In genomic region chr17:31326220-31326852, GRCm38 (mm10) we compare ENCODE assay signal across 12 mouse cellular contexts. TPM values are rescaled to one million over a fixed set of nuclear protein-coding genes. Genes with fewer than 3 reads are reported as not detected.
A peak's percentile ranks its signal among the peaks of the same experiment; 100 is the strongest.
DNase-seq lines count a peak whose midpoint lies in the region; ATAC-seq and TF ChIP-seq lines count a peak whose summit lies in the region.
"Had no signal": no experiment of that assay in that cellular context is flagged by ENCODE, and none has a peak within 500 bp of the region (broad histone marks: within the 10 kb centered on the region; RNA-seq: fewer than 3 reads in every experiment).

No protein-coding gene starts in this region.

- TF ChIP-seq POLR2A in myocyte (IDR thresholded peaks at IDR 0.05; ENCODE audit: insufficient read length, low read depth) = no peak

- no peaks in the 10 kb centered on the region for H3K9me3 ChIP-seq in forebrain, embryonic 15.5 days
- no peaks in the 10 kb centered on the region for H3K9me3 ChIP-seq in forebrain, embryonic 16.5 days (ENCODE audit: control insufficient read depth, low read length)
- H3K9me3 ChIP-seq in embryonic facial prominence, embryonic 10.5 days = 0 out of 2 replicates have a peak, but pooled peaks cover 2% of the 10 kb centered on the region
- H3K9me3 ChIP-seq: embryonic facial prominence, embryonic 15.5 days; hindbrain, embryonic 15.5 days had no signal

- 0 out of 2 replicates have a peak overlapping the region, but pooled peaks have one; percentile 5 for H3K27ac ChIP-seq in forebrain, embryonic 15.5 days (replicated peaks)
- H3K27ac ChIP-seq in forebrain, embryonic 16.5 days (ENCODE audit: low read length) = no peak overlapping the region
- H3K27ac ChIP-seq in embryonic facial prominence, embryonic 10.5 days (replicated peaks) = no peak overlapping the region
- H3K27ac ChIP-seq: embryonic facial prominence, embryonic 15.5 days; liver, embryonic 14.5 days had no signal

- H3K4me1 ChIP-seq in forebrain, embryonic 15.5 days = peaks cover 9% of the 10 kb centered on the region; the same call in 1 of the 2 replicates
- H3K4me1 ChIP-seq in forebrain, embryonic 16.5 days (replicated peaks; ENCODE audit: control insufficient read depth, insufficient read depth, low read length) = peaks cover 4% of the 10 kb centered on the region; the same call in 1 of the 2 replicates
- peaks cover 14% of the 10 kb centered on the region for H3K4me1 ChIP-seq in embryonic facial prominence, embryonic 10.5 days
- H3K4me1 ChIP-seq: embryonic facial prominence, embryonic 15.5 days had no signal

- no peak overlapping the region for H3K4me3 ChIP-seq in forebrain, embryonic 15.5 days
- no peak overlapping the region for H3K4me3 ChIP-seq in forebrain, embryonic 16.5 days (replicated peaks; ENCODE audit: low read length)
- no peak overlapping the region for H3K4me3 ChIP-seq in myocyte
- no peak overlapping the region for H3K4me3 ChIP-seq in embryonic facial prominence, embryonic 10.5 days
- H3K4me3 ChIP-seq: embryonic facial prominence, embryonic 15.5 days; hindbrain, embryonic 15.5 days had no signal

- H3K79me2 ChIP-seq in myocyte (ENCODE audit: control insufficient read depth, insufficient read depth) = no peaks in the 10 kb centered on the region

- no peaks in the 10 kb centered on the region for H3K27me3 ChIP-seq in forebrain, embryonic 15.5 days
- no peaks in the 10 kb centered on the region for H3K27me3 ChIP-seq in forebrain, embryonic 16.5 days (replicated peaks; ENCODE audit: control insufficient read depth, insufficient read depth, low read length)
- no peaks in the 10 kb centered on the region for H3K27me3 ChIP-seq in myocyte (ENCODE audit: control insufficient read depth, insufficient read depth, insufficient read length)
- H3K27me3 ChIP-seq in embryonic facial prominence, embryonic 10.5 days (replicated peaks; ENCODE audit: low read depth, poor library complexity, severe bottlenecking) = no peaks in the 10 kb centered on the region
- H3K27me3 ChIP-seq: embryonic facial prominence, embryonic 15.5 days; hindbrain, embryonic 15.5 days had no signal

- no peak overlapping the region for H3ac ChIP-seq in myocyte (ENCODE audit: control insufficient read depth, insufficient read length)

- no peak for ATAC-seq in forebrain, embryonic 15.5 days (replicated peaks)
- no peak for ATAC-seq in forebrain, embryonic 16.5 days
- ATAC-seq in hematopoietic stem cell, adult 5-6 weeks (replicated peaks in 1 of 2; ENCODE audit: insufficient read depth in 1 of 2, low FRiP score in 2 of 2, low TSS enrichment in 1 of 2, low read depth in 1 of 2, poor library complexity in 2 of 2, severe bottlenecking in 2 of 2) = peak; percentile 42 to 43; a peak in 3 of 4 replicates

- no peak overlapping the region for H3K9ac ChIP-seq in forebrain, embryonic 15.5 days (replicated peaks)
- H3K9ac ChIP-seq in forebrain, embryonic 16.5 days (replicated peaks; ENCODE audit: low read depth, low read length) = no peak overlapping the region
- H3K9ac ChIP-seq: embryonic facial prominence, embryonic 15.5 days; hindbrain, embryonic 15.5 days; liver, embryonic 14.5 days had no signal

- no peak overlapping the region for H3K4me2 ChIP-seq in forebrain, embryonic 15.5 days (replicated peaks)
- H3K4me2 ChIP-seq in forebrain, embryonic 16.5 days (ENCODE audit: low read length) = no peak overlapping the region
- peak overlapping the region; percentile 66 for H3K4me2 ChIP-seq in myocyte (ENCODE audit: low read depth)
- H3K4me2 ChIP-seq: embryonic facial prominence, embryonic 15.5 days; hindbrain, embryonic 15.5 days had no signal

- 45% methylated on average over 9 of the region's 9 CpGs for WGBS in forebrain, embryonic 15.5 days
- WGBS in forebrain, embryonic 16.5 days = 48% methylated on average over 9 of the region's 9 CpGs
- 42% methylated on average over 9 of the region's 9 CpGs for WGBS in embryonic facial prominence, embryonic 10.5 days

- DNase-seq in CD4-positive helper T cell, adult 2 months (ENCODE audit: low read depth, low spot score) = peak; percentile 76
- DNase-seq in adrenal gland, adult (ENCODE audit: inconsistent age in 2 of 2, low spot score in 1 of 2) = no peak
- no peak for DNase-seq in layer of hippocampus, adult 18-20 months (ENCODE audit: low spot score in 2 of 2)
- DNase-seq in embryonic facial prominence, embryonic 10.5 days (ENCODE audit: low spot score) = no peak
- DNase-seq: cerebellum, adult 8-10 months had no signal

- no peaks in the 10 kb centered on the region for H3K36me3 ChIP-seq in forebrain, embryonic 15.5 days
- H3K36me3 ChIP-seq in forebrain, embryonic 16.5 days (ENCODE audit: control insufficient read depth, insufficient read depth) = peaks cover 3% of the 10 kb centered on the region; the same call in 1 of the 2 replicates
- H3K36me3 ChIP-seq in myocyte (ENCODE audit: control insufficient read depth, insufficient read depth) = no peaks in the 10 kb centered on the region
- H3K36me3 ChIP-seq in embryonic facial prominence, embryonic 10.5 days (replicated peaks) = no peaks in the 10 kb centered on the region
- H3K36me3 ChIP-seq: embryonic facial prominence, embryonic 15.5 days; hindbrain, embryonic 15.5 days had no signal

TF ChIP-seq in myocyte, 11 proteins besides CTCF, POLR2A, EP300 and RAD21:
- TF ChIP-seq MYOD1 (IDR thresholded peaks at IDR 0.05; ENCODE audit: control insufficient read depth in 1 of 3, insufficient read length in 2 of 3, low read depth in 2 of 3) (no peak), MAX (IDR thresholded peaks at IDR 0.05; ENCODE audit: low read depth) (no peak), TCF3 (IDR thresholded peaks at IDR 0.05; ENCODE audit: insufficient read length, low read depth) (no peak), CEBPB (IDR thresholded peaks at IDR 0.05; ENCODE audit: insufficient read depth, poor library complexity, severe bottlenecking) (no peak), MYOG (IDR thresholded peaks at IDR 0.05; ENCODE audit: control insufficient read depth in 1 of 3, insufficient read depth in 1 of 3, insufficient read length in 2 of 3, low read depth in 2 of 3) (no peak), USF1 (IDR thresholded peaks at IDR 0.05; ENCODE audit: low read depth) (no peak)

RNA-seq across cellular contexts. Expression of gene Slc37a1, which starts 39.7 kb away (rescaled TPM):
- polyA plus RNA-seq in forebrain, embryonic 15.5 days (2015; fragmentation: Nextera tagmentation; extraction: Ambion mirVana) = 12.5 and 14.9 TPM in 2 replicates
- 9.9 and 14.2 TPM in 2 replicates for polyA plus RNA-seq in forebrain, embryonic 16.5 days (2015; fragmentation: Nextera tagmentation; extraction: Ambion mirVana)
- 12.0 and 44.0 TPM in 2 replicates for total RNA-seq in hematopoietic stem cell, adult 5-6 weeks (2017)
- 0.12 TPM for polyA plus RNA-seq in myocyte (2012; fragmentation: generic; extraction: Trizol)
- 1 to 10 TPM; 6.2 to 6.3 TPM for total RNA-seq in layer of hippocampus, adult 18-20 months (2021)
- 5.3 and 7.7 TPM in 2 replicates for polyA plus RNA-seq in embryonic facial prominence, embryonic 10.5 days (2016; fragmentation: Nextera tagmentation; extraction: Ambion mirVana)

RNA-seq across cellular contexts. Expression of gene Rsph1, which starts 49.2 kb away (rescaled TPM):
- 4.0 and 6.7 TPM in 2 replicates for polyA plus RNA-seq in forebrain, embryonic 15.5 days (2015; fragmentation: Nextera tagmentation; extraction: Ambion mirVana)
- 3.7 and 4.5 TPM in 2 replicates for polyA plus RNA-seq in forebrain, embryonic 16.5 days (2015; fragmentation: Nextera tagmentation; extraction: Ambion mirVana)
- total RNA-seq in hematopoietic stem cell, adult 5-6 weeks (2017) = 0.69 and 2.9 TPM in 2 replicates
- 0.30 TPM for polyA plus RNA-seq in myocyte (2012; fragmentation: generic; extraction: Trizol)
- total RNA-seq in layer of hippocampus, adult 18-20 months (2021) = 10 to 100 TPM; 15.4 to 16.7 TPM
- 1.8 and 2.1 TPM in 2 replicates for polyA plus RNA-seq in embryonic facial prominence, embryonic 10.5 days (2016; fragmentation: Nextera tagmentation; extraction: Ambion mirVana)

RNA-seq across cellular contexts. Expression of gene Pde9a, which starts 59.7 kb away (rescaled TPM):
- 58.4 and 59.6 TPM in 2 replicates for polyA plus RNA-seq in forebrain, embryonic 15.5 days (2015; fragmentation: Nextera tagmentation; extraction: Ambion mirVana)
- polyA plus RNA-seq in forebrain, embryonic 16.5 days (2015; fragmentation: Nextera tagmentation; extraction: Ambion mirVana) = 55.6 and 62.2 TPM in 2 replicates
- 0.38 and 2.6 TPM in 2 replicates for total RNA-seq in hematopoietic stem cell, adult 5-6 weeks (2017)
- polyA plus RNA-seq in myocyte (2012; fragmentation: generic; extraction: Trizol) = 0.14 TPM
- 10 to 100 TPM; 19.8 to 23.9 TPM for total RNA-seq in layer of hippocampus, adult 18-20 months (2021)
- polyA plus RNA-seq in embryonic facial prominence, embryonic 10.5 days (2016; fragmentation: Nextera tagmentation; extraction: Ambion mirVana) = 16.9 and 18.9 TPM in 2 replicates

Comparison
In these comparisons a context has a peak if more than half of its experiments do, and no peak if none do; other contexts are left out.
1. ATAC-seq: peak in hematopoietic stem cell, adult 5-6 weeks (2 of 2); none in forebrain, embryonic 15.5 days (single experiment) and forebrain, embryonic 16.5 days (single experiment).
2. RNA of gene Pde9a, which starts 59.7 kb away (polyA plus RNA-seq): 58.4 to 59.6 TPM in forebrain, embryonic 15.5 days, 55.6 to 62.2 TPM in forebrain, embryonic 16.5 days and 16.9 to 18.9 TPM in embryonic facial prominence, embryonic 10.5 days; 0.14 TPM in myocyte (single experiment); every median in the first group is over 10 times any median in the second.